Mouse (Mus musculus) fat pad, adult 2 months (tissue): ENCODE data around the gene Amer1.
A peak's percentile ranks its signal among the peaks of the same experiment; 100 is the strongest.

Experiments
- DNase-seq: peaks from one replicate; pipeline ENCODE4 v3.0.0-alpha.2; 2011; ENCODE audit warnings: low read depth, low spot score; ENCODE audit errors: extremely low read depth

The Amer1 gene

GRCm38 (mm10) chrX:95444776-95445111 lies at the start of gene Amer1:
Gene Amer1 (minus strand): TSS chrX:95444872.
- DNase-seq: no peak

- no peak for DNase-seq
Measured at GRCm38 (mm10) chrX:95457166-95457565, 12.5 kb upstream of the Amer1 start.

GRCm38 (mm10) chrX:95445866-95446265 lies 1.2 kb upstream of the Amer1 start:
- DNase-seq: peak; percentile 63

GRCm38 (mm10) chrX:95445141-95445540 lies 469 bp upstream of the Amer1 start:
- no peak for DNase-seq

GRCm38 (mm10) chrX:95443898-95444775 lies 535 bp downstream of the Amer1 start:
- no peak for DNase-seq

GRCm38 (mm10) chrX:95443390-95443789 lies 1.3 kb downstream of the Amer1 start:
- DNase-seq: no peak

- no peak for DNase-seq
Measured at GRCm38 (mm10) chrX:95442261-95442660, 2.4 kb downstream of the Amer1 start.

GRCm38 (mm10) chrX:95441290-95441689 lies 3.4 kb downstream of the Amer1 start:
- no peak for DNase-seq

- DNase-seq: no peak
Measured at GRCm38 (mm10) chrX:95438491-95438890, 6.2 kb downstream of the Amer1 start.

GRCm38 (mm10) chrX:95437236-95437635 lies 7.4 kb downstream of the Amer1 start:
- no peak for DNase-seq

GRCm38 (mm10) chrX:95373101-95373500 lies 71.6 kb downstream of the Amer1 start:
- DNase-seq: no peak
